Mouse (Mus musculus) megakaryocyte, embryonic 14.5 days (primary cell): ENCODE results near the gene Fzd7. TPM values are rescaled to one million over a fixed set of nuclear protein-coding genes. Genes with fewer than 3 reads are reported as not detected.

Source experiments
- H3K27me3 ChIP-seq: replicated peaks from 2 replicates; pipeline ENCODE3; 2012; ENCODE audit warnings: inconsistent platforms
- H3K36me3 ChIP-seq: replicated peaks from 2 replicates; pipeline ENCODE3; 2012; ENCODE audit warnings: low read length, inconsistent platforms, mixed read lengths
- H3K4me1 ChIP-seq: 2 replicates; pipeline ENCODE4 v1.6.1; 2012; ENCODE audit warnings: inconsistent platforms
- H3K4me3 ChIP-seq: replicated peaks from 2 replicates; pipeline ENCODE3; 2012; ENCODE audit warnings: moderate library complexity, mild to moderate bottlenecking, inconsistent platforms
- H3K9me3 ChIP-seq: 2 replicates; pipeline ENCODE4 v1.6.1; 2012; ENCODE audit warnings: inconsistent platforms
- FLI1 ChIP-seq: IDR thresholded peaks from 2 replicates; pipeline ENCODE4 v1.6.1; 2012; ENCODE audit warnings: low read length, inconsistent platforms, mixed read lengths
- GATA1 ChIP-seq: IDR thresholded peaks from 3 replicates; pipeline ENCODE4 v1.6.1; 2012; ENCODE audit warnings: mixed read lengths, low read length, inconsistent platforms, borderline replicate concordance
- polyA plus RNA-seq: library from polyadenylated mRNA; stranded (reverse); fragments of >175 nt; gene quantifications from 2 replicates; pipeline ENCODE4 v1.2.3, GENCODE M21; 2012; ENCODE audit warnings: low replicate concordance; ENCODE audit not compliant: insufficient read depth

The Fzd7 gene
- polyA plus RNA-seq, 1 experiment = 0.31 TPM

GRCm38 (mm10) chr1:59520226-59520837, 38.1 kb downstream of the Fzd7 start:
- no peaks in the 10 kb centered on the region for H3K9me3 ChIP-seq
- peaks cover 9% of the 10 kb centered on the region; the same call in 1 of the 2 replicates for H3K4me1 ChIP-seq
- H3K4me3 ChIP-seq = no peak overlapping the region

GRCm38 (mm10) chr1:59522456-59522855, 40.2 kb downstream of the Fzd7 start:
- peaks cover 14% of the 10 kb centered on the region for H3K9me3 ChIP-seq
- TF ChIP-seq FLI1 (no peak), GATA1 (no peak)
- H3K36me3 ChIP-seq = no peaks in the 10 kb centered on the region
- peaks cover 28% of the 10 kb centered on the region for H3K27me3 ChIP-seq
- H3K4me3 ChIP-seq = no peak overlapping the region
- no peaks in the 10 kb centered on the region for H3K4me1 ChIP-seq

More at GRCm38 (mm10) chr1:59520226-59520837, 38.1 kb downstream of the Fzd7 start:
- Histone ChIP-seq H3K36me3 (no peaks in the 10 kb centered on the region), H3K27me3 (peaks cover 39% of the 10 kb centered on the region)
- TF ChIP-seq GATA1 = no peak
- no peak for TF ChIP-seq FLI1

GRCm38 (mm10) chr1:59523378-59523958, 41.2 kb downstream of the Fzd7 start:
- peaks cover 14% of the 10 kb centered on the region for H3K9me3 ChIP-seq
- H3K4me3 ChIP-seq = no peak overlapping the region
- TF ChIP-seq FLI1 (no peak), GATA1 (no peak)
- no peaks in the 10 kb centered on the region for H3K4me1 ChIP-seq
- peaks cover 32% of the 10 kb centered on the region for H3K27me3 ChIP-seq
- no peaks in the 10 kb centered on the region for H3K36me3 ChIP-seq

GRCm38 (mm10) chr1:59524071-59524470, 41.8 kb downstream of the Fzd7 start:
- no peaks in the 10 kb centered on the region for H3K4me1 ChIP-seq
- H3K9me3 ChIP-seq = peaks cover 14% of the 10 kb centered on the region
- no peak for TF ChIP-seq GATA1
- TF ChIP-seq FLI1 = no peak
- H3K4me3 ChIP-seq = no peak overlapping the region
- H3K27me3 ChIP-seq = peaks cover 28% of the 10 kb centered on the region
- H3K36me3 ChIP-seq = no peaks in the 10 kb centered on the region

GRCm38 (mm10) chr1:59524759-59525158, 42.5 kb downstream of the Fzd7 start:
- no peak overlapping the region for H3K4me3 ChIP-seq
- peaks cover 14% of the 10 kb centered on the region for H3K9me3 ChIP-seq
- H3K36me3 ChIP-seq = no peaks in the 10 kb centered on the region
- peaks cover 23% of the 10 kb centered on the region for H3K27me3 ChIP-seq
- TF ChIP-seq FLI1 = no peak
- TF ChIP-seq GATA1 = no peak
- H3K4me1 ChIP-seq = no peaks in the 10 kb centered on the region

- H3K9me3 ChIP-seq = peaks cover 14% of the 10 kb centered on the region
- no peaks in the 10 kb centered on the region for H3K4me1 ChIP-seq
- TF ChIP-seq FLI1 = no peak
- no peak for TF ChIP-seq GATA1
- no peak overlapping the region for H3K4me3 ChIP-seq
- H3K27me3 ChIP-seq = peaks cover 26% of the 10 kb centered on the region
- H3K36me3 ChIP-seq = no peaks in the 10 kb centered on the region
Measured at GRCm38 (mm10) chr1:59527219-59527618, 45.0 kb downstream of the Fzd7 start.

GRCm38 (mm10) chr1:59534976-59535810, 53.0 kb downstream of the Fzd7 start:
- Histone ChIP-seq H3K36me3 (no peaks in the 10 kb centered on the region), H3K27me3 (peaks cover 25% of the 10 kb centered on the region), H3K9me3 (no peaks in the 10 kb centered on the region), H3K4me3 (no peak overlapping the region), H3K4me1 (no peaks in the 10 kb centered on the region)
- TF ChIP-seq GATA1 (no peak), FLI1 (no peak)

Other genes starting within 250 kb of the Fzd7 start
- 0.69 TPM in 1 of 2 replicates, not detected in the other for gene Als2, start 245.2 kb upstream of the Fzd7 start, polyA plus RNA-seq
- gene Cdk15, start 225.5 kb upstream of the Fzd7 start, polyA plus RNA-seq = not detected in 2 replicates
- not detected in 2 replicates for gene Gm973, start 33.8 kb downstream of the Fzd7 start, polyA plus RNA-seq
- gene Sumo1, start 188.4 kb downstream of the Fzd7 start, polyA plus RNA-seq = 34.8 and 278 TPM in 2 replicates
- 30.2 and 51.7 TPM in 2 replicates for gene Nop58, start 202.5 kb downstream of the Fzd7 start, polyA plus RNA-seq